Mouse (Mus musculus): ENCODE results near the gene Scn5a.

DNA sequence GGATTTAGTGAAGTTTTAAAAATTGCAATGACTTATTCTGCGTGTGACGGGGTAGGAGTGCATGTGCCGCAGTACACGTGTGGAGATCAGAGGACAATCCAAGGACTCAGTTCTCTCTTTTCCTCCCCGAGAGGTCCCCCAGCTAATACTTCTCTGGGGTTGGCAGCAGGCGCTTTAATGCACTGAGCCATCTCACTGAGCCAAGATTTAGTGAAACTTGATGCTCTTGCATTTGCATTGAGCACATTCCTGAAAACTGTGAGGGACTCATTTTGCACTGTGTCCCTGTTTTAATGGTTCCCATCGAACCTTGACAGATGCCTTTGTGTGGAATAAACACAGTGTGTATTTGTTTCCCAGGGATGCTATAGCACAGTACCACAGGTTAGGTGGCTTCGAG is 25.8 kb upstream of the Scn5a start:
- TF ChIP-seq CTCF (IDR thresholded peaks at IDR 0.05; ENCODE audit: control insufficient read depth, insufficient read depth, insufficient read length) (no peak), MAX (IDR thresholded peaks at IDR 0.05) (no peak), CEBPB (IDR thresholded peaks at IDR 0.05; ENCODE audit: low read depth) (no peak), USF1 (IDR thresholded peaks at IDR 0.05; ENCODE audit: low read depth) (no peak), MYOD1 (IDR thresholded peaks at IDR 0.05; ENCODE audit: control insufficient read depth, insufficient read length, low read depth) (no peak)

Measured in C2C12 (cell line).